7 mouse cellular contexts compared by ENCODE assay signal in the genomic region with DNA sequence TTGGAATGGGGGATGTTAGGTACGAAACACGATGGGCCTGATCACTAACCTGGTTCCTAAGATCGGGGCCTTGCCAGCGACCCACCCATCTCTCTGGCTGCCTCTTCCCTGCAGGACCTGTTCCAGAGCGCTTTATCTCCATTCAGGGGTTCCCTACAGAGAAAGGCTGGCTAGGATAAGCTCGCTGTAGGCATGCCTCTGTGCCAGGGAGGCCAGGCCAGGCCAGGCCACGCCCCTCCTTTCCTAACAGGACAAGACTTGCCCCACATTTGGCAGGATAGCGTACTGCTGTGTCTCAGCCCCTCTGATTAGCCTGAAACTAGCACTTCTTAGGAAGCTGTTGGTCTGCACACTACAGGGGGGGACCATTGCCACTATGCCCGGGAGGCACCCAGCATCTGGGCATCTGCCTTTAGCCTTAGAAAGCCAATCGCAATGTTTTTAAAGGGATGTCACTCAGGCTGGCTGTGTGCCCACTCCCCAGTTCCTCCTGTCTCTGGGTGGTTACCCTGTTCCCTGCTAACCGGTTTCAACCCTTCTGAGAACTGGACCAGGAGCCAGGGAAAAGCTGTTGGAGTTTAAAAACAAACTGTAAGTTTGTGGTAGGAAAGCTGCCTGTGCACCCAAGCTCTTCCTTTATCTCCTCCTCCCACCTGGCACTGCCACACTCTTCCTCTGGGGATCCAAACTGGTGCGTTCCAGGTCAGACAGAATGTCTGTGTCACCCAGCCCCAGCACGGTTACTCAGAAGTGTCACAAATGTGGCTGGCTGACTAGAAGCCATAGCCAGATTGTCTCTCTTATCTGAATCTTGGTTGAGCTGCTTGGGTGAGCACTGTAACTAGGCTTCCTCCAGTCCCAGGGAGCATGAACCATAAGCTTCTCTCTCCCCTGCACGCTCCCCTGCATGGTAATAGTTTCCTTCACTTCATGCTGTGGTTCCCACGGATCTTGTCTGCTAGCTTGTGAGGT. TPM values are rescaled to one million over a fixed set of nuclear protein-coding genes. Genes with fewer than 3 reads are reported as not detected.
A peak's percentile ranks its signal among the peaks of the same experiment; 100 is the strongest.
DNase-seq lines count a peak whose midpoint lies in the region; TF ChIP-seq lines count a peak whose summit lies in the region.

No protein-coding gene starts in this region.

- intact Hi-C loops in heart, postnatal 14 days (cut with DNase I): loop anchor here (1.0 kb wide), 1 partner anchor 70 kb away; a partner anchor contains a TSS

- no peak for TF ChIP-seq CTCF in liver, adult 2 months (IDR thresholded peaks at IDR 0.05; ENCODE audit: low read depth, low read length)

- peak overlapping the region; percentile 45 for H3K4me3 ChIP-seq in erythroblast, embryonic 14.5 days (replicated peaks)
- H3K4me3 ChIP-seq in liver, adult 2 months (ENCODE audit: insufficient read depth, low read depth, low read length): no peak overlapping the region

- H3K79me2 ChIP-seq in liver, adult 2 months (ENCODE audit: control insufficient read depth, insufficient read depth, low read length): no peaks in the 10 kb centered on the region

- peaks cover 74% of the 10 kb centered on the region for H3K4me1 ChIP-seq in erythroblast, embryonic 14.5 days (ENCODE audit: control insufficient read depth)
- peaks cover 2% of the 10 kb centered on the region; the same call in 1 of the 2 replicates for H3K4me1 ChIP-seq in liver, adult 2 months (ENCODE audit: control insufficient read depth, insufficient read depth, low read length)

- peak; percentile 59 for DNase-seq in ovary, postnatal 36 days (ENCODE audit: low spot score)
- DNase-seq in ovary, postnatal 10 days (ENCODE audit: low spot score): no peak
- peak; percentile 63 to 65 for DNase-seq in heart, postnatal 14 days
- peak; percentile 53 for DNase-seq in liver, adult 2 months (ENCODE audit: extremely low read depth, low read depth, low spot score)
- DNase-seq in spleen, postnatal 14 days (ENCODE audit: low spot score in 2 of 2): peak; percentile 49 to 64
- DNase-seq in natural killer cell, adult 2 months (ENCODE audit: low spot score in 2 of 2): no peak

- H3K9ac ChIP-seq in liver, adult 2 months (ENCODE audit: low read depth, low read length): no peak overlapping the region

- H3K27me3 ChIP-seq in erythroblast, embryonic 14.5 days (ENCODE audit: control insufficient read depth): no peaks in the 10 kb centered on the region
- no peaks in the 10 kb centered on the region for H3K27me3 ChIP-seq in liver, adult 2 months (ENCODE audit: control insufficient read depth, insufficient read depth, low read length)

- WGBS in liver, adult 2 months: 58% methylated on average over 15 of the region's 15 CpGs

- no peak overlapping the region for H3K27ac ChIP-seq in liver, adult 2 months (replicated peaks; ENCODE audit: insufficient read depth, low read depth, low read length)

- peaks cover 73% of the 10 kb centered on the region for H3K36me3 ChIP-seq in erythroblast, embryonic 14.5 days (ENCODE audit: control insufficient read depth)
- H3K36me3 ChIP-seq in liver, adult 2 months (ENCODE audit: control insufficient read depth, insufficient read depth, low read length): no peaks in the 10 kb centered on the region

- H3K9me3 ChIP-seq in erythroblast, embryonic 14.5 days (ENCODE audit: control insufficient read depth, low read length): no peaks in the 10 kb centered on the region

- TF ChIP-seq POLR2A in liver, adult 2 months (IDR thresholded peaks at IDR 0.05; ENCODE audit: extremely low read depth, insufficient read depth, low read length): no peak

RNA-seq across cellular contexts. Expression of a gene that starts 50.9 kb away (rescaled TPM):
- not detected in 2 replicates for polyA plus RNA-seq in erythroblast, embryonic 14.5 days (2012)
- under 1 TPM; 0.38 to 0.41 TPM for total RNA-seq in heart, postnatal 14 days (2021)
- 0.09 and 0.20 TPM in 2 replicates for total RNA-seq in liver, adult 2 months (2014; rRNA removed)
- 0.28 and 0.85 TPM in 2 replicates for polyA plus RNA-seq in liver, adult 2 months (2012; rRNA removed)

Comparison
In these comparisons a context has a peak if more than half of its experiments do, and no peak if none do; other contexts are left out.
1. DNase-seq: peak in ovary, postnatal 36 days (single experiment), heart, postnatal 14 days (2 of 2), liver, adult 2 months (single experiment) and spleen, postnatal 14 days (2 of 2); none in ovary, postnatal 10 days (single experiment) and natural killer cell, adult 2 months (0 of 2).